Mouse (Mus musculus) liver, adult 2 months (tissue): Measurements from ENCODE around the gene Tmem211. TPM values are rescaled to one million over a fixed set of nuclear protein-coding genes. Genes with fewer than 3 reads are reported as not detected.

Experiments used
- DNase-seq: peaks from one replicate; pipeline ENCODE4 v3.0.0-alpha.2; 2011; ENCODE audit warnings: low read depth, low spot score; ENCODE audit errors: extremely low read depth
- H3K27ac ChIP-seq: fragments of 200-500 bp; replicated peaks from 2 replicates; pipeline ENCODE4 v1.5.1; 2012; ENCODE audit warnings: low read depth, mild to moderate bottlenecking, control low read depth, inconsistent platforms, low read length; ENCODE audit not compliant: insufficient read depth
- H3K27me3 ChIP-seq: fragments of 200-500 bp; 2 replicates; pipeline ENCODE4 v1.6.1; 2012; ENCODE audit warnings: mild to moderate bottlenecking, moderate library complexity, low read length, inconsistent platforms; ENCODE audit not compliant: control insufficient read depth, insufficient read depth
- H3K36me3 ChIP-seq: fragments of 200-500 bp; 2 replicates; pipeline ENCODE4 v1.6.1; 2012; ENCODE audit warnings: low read length, inconsistent platforms; ENCODE audit not compliant: control insufficient read depth, insufficient read depth
- H3K4me1 ChIP-seq: fragments of 200-500 bp; 2 replicates; pipeline ENCODE4 v1.6.1; 2011; ENCODE audit warnings: low read length; ENCODE audit not compliant: control insufficient read depth, insufficient read depth
- H3K4me3 ChIP-seq: fragments of 200-500 bp; 2 replicates; pipeline ENCODE4 v1.5.1; 2011; ENCODE audit warnings: low read depth, mild to moderate bottlenecking, control low read depth, low read length, moderate library complexity; ENCODE audit not compliant: insufficient read depth
- H3K79me2 ChIP-seq: fragments of 200-500 bp; 2 replicates; pipeline ENCODE4 v1.6.1; 2012; ENCODE audit warnings: inconsistent platforms, mild to moderate bottlenecking, low read length, moderate library complexity; ENCODE audit not compliant: control insufficient read depth, insufficient read depth
- H3K9ac ChIP-seq: fragments of 200-500 bp; 2 replicates; pipeline ENCODE4 v1.6.1; 2012; ENCODE audit warnings: low read depth, mild to moderate bottlenecking, control low read depth, inconsistent platforms, low read length
- CTCF ChIP-seq: fragments of 200-500 bp; IDR thresholded peaks from 2 replicates; pipeline ENCODE4 v1.5.1; 2011; ENCODE audit warnings: low read depth, low read length, control low read depth
- POLR2A ChIP-seq: fragments of 200-500 bp; IDR thresholded peaks from 2 replicates; pipeline ENCODE4 v1.6.1; 2011; ENCODE audit warnings: low read length, control low read depth; ENCODE audit not compliant: insufficient read depth; ENCODE audit errors: extremely low read depth
- WGBS: fragments of 180-500 bp; shearing (Covaris S2); methylation state at CpG from one replicate; pipeline ENCODE4 v1.1.7; 2018; 5-methylcytosine and 5-hydroxymethylcytosine counted together
- polyA plus RNA-seq: library from polyadenylated mRNA; depleted of rRNA; stranded (reverse); fragments of >200 nt; gene quantifications from 2 replicates; pipeline ENCODE4 v1.2.3, GENCODE M21; 2012; rRNA removed
- total RNA-seq: library from RNA; depleted of rRNA; stranded (reverse); fragments of >200 nt; gene quantifications from 2 replicates; pipeline ENCODE4 v1.2.3, GENCODE M21; 2014; rRNA removed

Gene Tmem211
- total and polyA plus RNA-seq, 2 experiments = not detected

GRCm38 (mm10) chr5:113285541-113285940, 58.8 kb downstream of the Tmem211 start:
- peaks cover 17% of the 10 kb centered on the region for H3K27me3 ChIP-seq
- H3K36me3 ChIP-seq = no peaks in the 10 kb centered on the region
- TF ChIP-seq CTCF (no peak), POLR2A (no peak)

GRCm38 (mm10) chr5:113286048-113286447, 59.3 kb downstream of the Tmem211 start:
- Histone ChIP-seq H3K9ac (no peak overlapping the region), H3K4me3 (no peak overlapping the region), H3K79me2 (no peaks in the 10 kb centered on the region), H3K36me3 (no peaks in the 10 kb centered on the region), H3K4me1 (no peaks in the 10 kb centered on the region), H3K27ac (no peak overlapping the region), H3K27me3 (peaks cover 17% of the 10 kb centered on the region)
- TF ChIP-seq CTCF = no peak
- no peak for TF ChIP-seq POLR2A
- no peak for DNase-seq
- WGBS = 73% methylated on average over 11 of the region's 11 CpGs

More at GRCm38 (mm10) chr5:113285541-113285940, 58.8 kb downstream of the Tmem211 start:
- Histone ChIP-seq H3K4me3 (no peak overlapping the region), H3K9ac (no peak overlapping the region), H3K79me2 (no peaks in the 10 kb centered on the region), H3K4me1 (no peaks in the 10 kb centered on the region), H3K27ac (no peak overlapping the region)
- no peak for DNase-seq
- 66% methylated on average over 16 of the region's 16 CpGs for WGBS

- 9% methylated on average over 56 of the region's 60 CpGs for WGBS
- Histone ChIP-seq H3K27me3 (peaks cover 17% of the 10 kb centered on the region), H3K4me3 (no peak overlapping the region), H3K4me1 (no peaks in the 10 kb centered on the region), H3K79me2 (no peaks in the 10 kb centered on the region), H3K36me3 (no peaks in the 10 kb centered on the region), H3K9ac (no peak overlapping the region), H3K27ac (no peak overlapping the region)
- DNase-seq = no peak
- TF ChIP-seq CTCF (peak; percentile 77), POLR2A (no peak)
Observed at GRCm38 (mm10) chr5:113286591-113287520, 60.1 kb downstream of the Tmem211 start.

GRCm38 (mm10) chr5:113287762-113288161, 61.1 kb downstream of the Tmem211 start:
- no peak for DNase-seq
- peaks cover 17% of the 10 kb centered on the region for H3K27me3 ChIP-seq
- H3K4me3 ChIP-seq = no peak overlapping the region
- H3K36me3 ChIP-seq = no peaks in the 10 kb centered on the region
- H3K4me1 ChIP-seq = no peaks in the 10 kb centered on the region
- no peaks in the 10 kb centered on the region for H3K79me2 ChIP-seq
- H3K9ac ChIP-seq = no peak overlapping the region
- 41% methylated on average over 5 of the region's 5 CpGs for WGBS
- no peak overlapping the region for H3K27ac ChIP-seq
- TF ChIP-seq POLR2A = no peak
- TF ChIP-seq CTCF = no peak

GRCm38 (mm10) chr5:113288490-113288889, 61.8 kb downstream of the Tmem211 start:
- no peaks in the 10 kb centered on the region for H3K79me2 ChIP-seq
- no peak for TF ChIP-seq POLR2A
- TF ChIP-seq CTCF = no peak
- H3K27me3 ChIP-seq = peaks cover 17% of the 10 kb centered on the region
- H3K4me3 ChIP-seq = no peak overlapping the region
- H3K4me1 ChIP-seq = no peaks in the 10 kb centered on the region
- 39% methylated on average over 13 of the region's 13 CpGs for whole genome bisulfite sequencing
- no peak overlapping the region for H3K9ac ChIP-seq
- H3K36me3 ChIP-seq = no peaks in the 10 kb centered on the region
- no peak overlapping the region for H3K27ac ChIP-seq
- no peak for DNase-seq

Other genes starting within 250 kb of the Tmem211 start
- 4.0 and 4.1 TPM in 2 replicates for gene Grk3, start 211.1 kb upstream of the Tmem211 start, total RNA-seq
- gene Grk3, start 211.1 kb upstream of the Tmem211 start, polyA plus RNA-seq = 0.93 and 2.3 TPM in 2 replicates
- gene Crybb2, start 156.8 kb upstream of the Tmem211 start, total RNA-seq = not detected in 2 replicates
- gene Crybb2, start 156.8 kb upstream of the Tmem211 start, polyA plus RNA-seq = not detected in 2 replicates
- 0.27 and 2.3 TPM in 2 replicates for gene Crybb3, start 145.3 kb upstream of the Tmem211 start, total RNA-seq
- gene Crybb3, start 145.3 kb upstream of the Tmem211 start, polyA plus RNA-seq = 2.4 and 4.3 TPM in 2 replicates
- 8.0 and 15.4 TPM in 2 replicates for gene 2900026A02Rik, start 5.7 kb upstream of the Tmem211 start, total RNA-seq
- 29.2 and 35.8 TPM in 2 replicates for gene 2900026A02Rik, start 5.7 kb upstream of the Tmem211 start, polyA plus RNA-seq
- 1.5 and 1.9 TPM in 2 replicates for gene Sgsm1, start 83.9 kb downstream of the Tmem211 start, total RNA-seq
- 5.0 and 5.1 TPM in 2 replicates for gene Sgsm1, start 83.9 kb downstream of the Tmem211 start, polyA plus RNA-seq
- gene Aym1, start 130.4 kb downstream of the Tmem211 start, total RNA-seq = not detected in 2 replicates
- not detected in 2 replicates for gene Aym1, start 130.4 kb downstream of the Tmem211 start, polyA plus RNA-seq